Mouse (Mus musculus): ENCODE measurements at regions not wholly inside any gene's neighbourhood (a gene's known extent, or its start where the extent isn't known, plus 50 kb on each side); places are given as distances from the start of the nearest gene placed in this dataset.
A peak's percentile ranks its signal among the peaks of the same experiment; 100 is the strongest.

DNA sequence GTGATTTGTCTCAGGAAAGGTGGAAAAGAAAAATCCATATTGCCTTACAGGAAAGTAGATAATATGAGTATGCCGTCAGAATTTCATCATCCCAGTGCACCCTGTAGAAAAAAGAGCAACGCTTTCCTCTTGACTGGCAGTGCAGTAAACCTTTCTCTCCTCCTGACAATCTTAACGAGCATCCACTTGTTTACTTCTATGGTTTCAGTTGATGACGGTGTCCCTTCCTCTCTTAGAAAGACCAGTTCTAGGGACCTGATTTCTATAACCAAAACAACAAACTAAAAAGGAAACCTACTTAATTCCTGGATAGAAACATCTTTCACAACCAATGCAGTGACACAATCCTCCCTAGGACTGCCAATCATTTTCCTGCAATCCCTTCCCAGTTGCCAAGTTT, 714.3 kb upstream of the Cited2 start:
- DNase-seq = no peak

DNA sequence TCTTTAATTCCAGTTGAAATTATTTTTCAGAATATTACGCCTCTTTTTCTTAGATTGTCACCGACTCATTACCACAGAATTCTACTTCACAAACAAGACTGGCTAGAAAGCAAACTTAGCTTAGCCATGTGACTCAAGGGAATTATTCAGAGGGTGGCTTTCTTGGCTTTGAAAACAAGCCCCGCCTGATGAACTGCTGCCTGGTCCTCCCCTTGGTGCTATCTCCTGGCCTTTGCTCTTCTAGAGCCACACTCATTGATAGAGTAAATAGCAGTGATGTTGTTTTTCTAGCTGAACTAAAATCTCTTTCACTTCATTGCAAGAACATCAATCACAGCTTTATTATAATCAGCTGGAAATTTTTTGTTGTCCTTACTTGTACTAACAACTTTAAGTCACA, 713.0 kb upstream of the Cited2 start:
- no peak for DNase-seq

DNA sequence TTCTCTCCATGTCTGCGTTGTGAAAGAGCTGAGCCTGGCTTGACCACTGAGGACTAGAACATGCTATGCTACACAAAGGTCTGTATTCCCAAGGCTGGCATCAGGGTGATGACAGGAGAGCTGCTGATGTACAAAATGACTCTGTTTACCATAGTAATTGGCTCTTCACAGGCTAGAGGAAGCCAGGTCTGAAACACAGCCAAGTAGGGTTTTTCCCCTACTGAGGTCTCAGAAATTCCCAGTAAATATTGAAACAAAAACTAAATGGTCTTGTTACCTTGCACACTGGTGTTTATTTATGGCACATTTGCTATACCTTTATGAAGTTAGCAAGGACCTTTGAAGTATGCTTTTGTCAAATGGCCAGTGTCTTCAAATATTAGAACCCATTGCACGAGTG, 711.1 kb upstream of the Cited2 start:
- DNase-seq = no peak

DNA sequence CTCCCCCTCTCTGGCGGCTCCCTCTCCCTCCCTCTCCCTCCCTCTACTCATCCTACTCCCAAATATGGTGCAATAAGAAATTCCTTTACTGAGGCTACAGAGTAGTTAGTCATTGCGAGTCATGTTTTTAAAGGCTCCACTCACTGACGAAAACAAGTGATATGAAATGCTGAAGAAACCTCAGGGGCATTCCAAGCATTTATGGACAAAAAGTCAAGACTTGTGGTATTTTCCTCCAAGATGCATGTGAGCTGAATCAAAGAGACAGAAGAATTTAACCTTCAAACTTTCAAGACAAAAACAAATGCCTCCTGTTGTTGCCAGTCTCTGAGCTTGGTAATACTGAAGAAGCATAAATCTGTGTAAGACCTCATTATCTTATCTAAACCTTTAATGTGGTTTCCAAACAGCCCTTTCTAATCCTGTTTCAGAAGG, 710.5 kb upstream of the Cited2 start:
- DNase-seq = no peak

- no peak for DNase-seq
Measured at GRCm38 (mm10) chr10:17014826-17015225, 708.2 kb upstream of the Cited2 start.

- DNase-seq = no peak
Measured at GRCm38 (mm10) chr10:17016854-17017253, 706.2 kb upstream of the Cited2 start.

DNA sequence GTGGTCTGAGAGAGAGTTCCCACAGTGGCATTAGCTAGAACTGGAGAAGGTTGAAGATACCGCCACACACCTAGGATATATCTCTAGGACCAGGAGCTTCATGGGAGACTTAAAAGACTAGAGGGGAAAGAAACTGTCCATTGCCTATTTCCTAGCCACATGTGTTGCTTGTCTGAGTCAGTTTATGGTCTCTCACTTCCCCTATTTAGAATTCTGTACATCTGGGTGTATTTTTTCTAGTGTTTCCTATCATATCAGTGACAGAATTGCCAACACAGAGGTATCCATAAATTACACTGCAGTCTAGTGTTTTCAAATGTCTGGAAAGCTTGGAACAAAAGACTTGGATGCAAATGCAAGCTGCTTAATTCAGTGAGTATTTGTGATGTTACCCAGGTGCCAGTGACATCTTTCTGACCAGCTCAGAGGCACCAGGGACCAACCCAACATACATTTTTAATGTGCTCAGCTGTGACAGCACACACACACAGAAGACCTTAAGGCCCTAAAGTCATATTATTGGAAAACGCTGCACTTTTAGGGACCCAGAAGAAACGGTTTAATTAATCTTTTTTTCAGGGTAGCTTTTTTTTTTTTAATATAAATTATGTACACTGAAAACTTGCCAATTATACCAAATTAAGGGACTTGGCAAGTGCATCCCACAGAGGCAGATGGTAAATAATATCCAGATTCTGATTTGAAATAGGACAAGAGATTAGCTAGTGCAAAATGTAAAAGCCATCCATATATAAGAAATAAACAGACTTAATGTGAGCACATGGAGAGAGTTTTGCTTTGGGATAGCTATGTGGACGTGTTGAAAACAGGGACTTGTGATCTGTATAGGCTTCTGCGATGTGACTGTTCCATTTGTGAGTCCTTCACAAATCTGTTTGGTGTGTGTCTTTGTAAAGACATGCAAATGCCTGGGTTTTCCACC, 700.5 kb upstream of the Cited2 start:
- no peak for DNase-seq

DNA sequence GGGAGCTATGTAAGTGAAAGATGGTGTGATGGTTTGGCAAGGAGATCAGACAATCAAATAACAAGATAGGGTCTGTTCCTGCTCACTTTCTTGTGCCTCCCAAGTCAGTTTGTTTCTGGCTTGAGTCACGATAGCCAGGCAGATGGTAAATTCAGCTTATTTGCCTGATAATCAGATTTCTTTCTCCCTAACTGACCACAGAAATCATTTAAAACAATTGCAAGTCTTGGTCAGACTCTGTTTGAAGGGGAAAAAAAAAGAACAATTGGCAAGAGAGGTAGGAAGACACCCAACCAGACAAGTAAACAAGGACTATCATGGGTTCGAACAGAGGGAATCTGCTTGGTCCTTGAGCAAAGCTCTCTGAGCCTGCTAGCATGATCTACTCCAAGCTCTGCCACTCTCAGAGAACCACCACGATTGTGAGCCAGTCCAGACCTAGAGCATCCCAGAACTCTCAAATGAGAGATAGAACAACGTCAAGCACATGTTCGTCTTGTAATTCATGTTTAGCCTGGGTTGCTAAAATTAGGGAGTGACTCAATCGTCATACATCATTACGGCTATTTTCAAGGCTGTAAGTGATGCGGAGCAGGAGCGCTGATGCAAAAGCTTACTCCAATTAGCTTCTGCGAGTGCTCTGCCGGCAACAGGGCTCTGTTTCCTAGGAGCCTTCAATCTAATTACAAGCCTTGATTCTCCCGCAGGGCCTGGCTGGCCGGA, 699.3 kb upstream of the Cited2 start:
- peak; percentile 7 for DNase-seq

DNA sequence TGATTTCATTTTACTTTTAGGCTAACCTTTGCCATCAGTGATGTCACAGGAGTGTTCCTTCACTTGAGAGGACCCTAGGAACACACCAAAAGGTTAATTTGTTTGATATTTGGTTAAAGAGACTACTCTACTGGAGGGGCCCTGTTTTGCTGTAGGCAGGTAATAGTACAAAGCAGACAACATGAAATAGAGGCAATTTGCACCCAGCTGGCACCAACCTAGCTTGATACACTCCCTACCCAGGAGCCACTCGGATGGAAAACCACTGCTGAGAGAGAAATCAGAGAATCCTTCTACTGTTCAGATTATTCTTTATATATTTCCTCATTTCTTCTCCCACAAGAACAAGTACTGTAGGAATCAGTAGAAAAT, 698.7 kb upstream of the Cited2 start:
- no peak for DNase-seq

DNA sequence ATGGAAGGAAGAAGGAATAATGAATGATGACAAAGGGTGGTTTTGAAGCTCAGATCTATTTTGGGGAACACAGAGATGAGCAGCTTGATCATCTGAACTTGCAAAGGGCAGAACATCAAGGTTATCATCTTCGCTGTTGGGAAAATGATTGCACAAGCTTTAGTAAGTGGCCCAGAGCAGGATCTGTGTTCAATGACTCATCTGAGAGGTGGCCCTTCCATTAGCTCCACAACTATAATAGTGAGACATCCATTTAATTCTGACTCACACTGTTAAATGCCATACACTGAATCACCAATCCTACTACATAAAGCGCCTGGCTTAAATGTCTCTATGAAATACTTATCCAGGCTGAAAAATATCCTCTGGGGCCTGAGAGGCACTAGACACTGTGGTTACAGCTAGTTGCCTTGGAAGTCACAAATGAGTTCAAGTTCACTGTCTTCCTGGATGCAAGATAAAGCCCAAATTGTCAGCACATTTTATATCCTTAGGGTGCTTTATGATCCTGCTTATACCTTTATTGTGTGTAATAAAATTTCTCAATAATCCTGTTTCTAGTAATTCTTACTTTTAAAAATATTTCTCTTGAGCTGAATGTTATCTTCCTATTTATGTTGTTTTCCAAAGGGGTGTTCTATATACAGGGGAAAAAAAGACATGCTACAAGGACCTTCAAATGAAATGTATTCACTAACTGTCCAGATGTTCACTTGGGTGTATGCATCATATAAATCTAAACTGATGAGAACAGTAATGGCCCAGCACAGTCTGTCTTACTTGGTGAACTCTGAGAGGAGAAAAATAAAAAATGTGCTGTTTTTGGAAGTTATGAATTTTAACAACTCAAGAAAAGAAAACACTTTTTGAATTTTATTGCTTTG, 687.9 kb upstream of the Cited2 start:
- DNase-seq = no peak

DNA sequence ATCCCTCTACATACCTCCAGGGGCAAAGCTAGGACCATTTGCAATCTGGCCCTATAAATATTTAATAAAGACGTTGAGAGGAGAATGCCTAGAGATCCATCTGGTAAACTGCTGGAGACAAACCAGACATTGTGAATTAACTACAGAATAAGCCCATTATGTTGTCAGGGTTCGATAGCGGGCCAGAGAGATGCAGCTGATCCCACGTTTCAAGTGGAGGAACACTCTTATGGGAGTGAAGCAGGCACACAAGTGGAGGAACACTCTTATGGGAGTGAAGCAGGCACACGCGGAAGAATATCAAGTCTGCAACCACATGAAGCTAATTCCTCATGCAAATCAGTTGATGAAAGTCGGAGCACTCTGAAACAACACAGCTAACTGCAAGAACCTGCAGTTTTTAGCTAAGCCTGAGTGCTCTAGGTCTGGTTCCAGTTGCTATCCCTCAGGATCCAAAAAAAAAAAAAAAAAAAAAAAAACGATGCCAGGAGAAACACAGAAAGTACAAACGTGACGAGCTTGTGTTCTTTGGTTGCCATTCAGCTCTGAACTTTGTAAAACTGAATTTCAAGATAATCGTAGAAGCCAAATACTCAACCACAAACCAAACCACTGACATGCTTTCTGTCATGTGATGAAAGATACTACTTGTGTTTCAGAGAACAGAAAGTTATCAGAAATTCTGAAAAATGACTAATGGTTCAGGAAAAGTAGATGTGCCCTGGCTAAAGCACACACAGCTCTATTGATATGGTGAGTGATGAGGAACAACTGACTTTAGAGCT, 684.6 kb upstream of the Cited2 start:
- no peak for DNase-seq

DNA sequence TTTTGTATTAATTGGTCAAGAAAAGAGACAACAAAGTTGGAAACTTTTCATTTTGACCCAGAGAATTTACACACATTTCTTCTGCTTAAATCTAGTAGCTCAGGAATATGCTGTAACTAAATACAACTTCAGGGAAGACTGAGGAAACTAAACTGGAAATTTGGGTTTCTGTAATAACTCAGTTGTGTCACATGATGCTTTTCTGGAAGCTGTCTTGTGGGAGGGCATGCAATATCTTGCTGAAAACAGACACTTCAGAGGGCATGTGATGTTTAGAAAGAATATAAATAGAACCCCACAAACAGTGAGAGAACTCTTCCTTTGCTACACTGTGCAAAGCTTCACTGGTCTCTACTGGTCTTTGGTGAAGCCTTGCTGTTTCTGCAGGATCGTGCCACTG, 680.9 kb upstream of the Cited2 start:
- DNase-seq = no peak

GRCm38 (mm10) chr10:17042973-17043372, 680.0 kb upstream of the Cited2 start:
- DNase-seq = no peak

GRCm38 (mm10) chr10:17046765-17047164, 676.3 kb upstream of the Cited2 start:
- DNase-seq = no peak

- no peak for DNase-seq
Measured at GRCm38 (mm10) chr10:17072906-17073305, 650.1 kb upstream of the Cited2 start.

- no peak for DNase-seq
Measured at GRCm38 (mm10) chr10:17074013-17074401, 649.0 kb upstream of the Cited2 start.

DNA sequence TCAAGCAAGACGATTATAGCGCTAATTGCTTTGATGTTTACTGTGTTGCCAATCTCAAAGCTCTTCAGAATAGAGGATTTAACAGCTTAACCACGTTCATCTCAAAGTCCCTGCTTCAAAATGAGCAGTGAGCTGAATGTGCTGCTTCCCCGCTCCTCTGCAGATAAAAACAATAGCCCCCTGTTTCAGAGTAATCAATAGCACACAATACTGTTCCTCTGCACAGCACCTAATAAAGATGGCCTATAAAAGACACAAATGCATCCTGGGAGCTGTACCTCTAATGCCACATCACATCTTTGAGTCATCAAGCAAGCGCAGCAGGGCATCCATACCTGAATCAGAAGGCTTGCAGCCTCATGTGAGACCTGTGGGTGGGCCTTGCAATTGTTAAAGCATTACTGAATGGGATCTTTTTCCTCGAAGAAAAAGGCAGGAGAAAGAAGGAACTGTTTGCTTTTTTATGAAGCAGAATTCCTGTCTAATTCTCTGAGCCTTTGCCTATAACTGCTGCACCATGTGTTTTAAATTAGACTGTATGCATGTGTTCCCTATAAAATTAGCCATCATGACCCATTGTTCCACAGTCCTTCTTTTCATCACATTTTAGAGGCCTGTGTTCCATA, 648.5 kb upstream of the Cited2 start:
- no peak for DNase-seq

- peak; percentile 10 for DNase-seq
Measured at GRCm38 (mm10) chr10:17075147-17075546, 647.9 kb upstream of the Cited2 start.

DNA sequence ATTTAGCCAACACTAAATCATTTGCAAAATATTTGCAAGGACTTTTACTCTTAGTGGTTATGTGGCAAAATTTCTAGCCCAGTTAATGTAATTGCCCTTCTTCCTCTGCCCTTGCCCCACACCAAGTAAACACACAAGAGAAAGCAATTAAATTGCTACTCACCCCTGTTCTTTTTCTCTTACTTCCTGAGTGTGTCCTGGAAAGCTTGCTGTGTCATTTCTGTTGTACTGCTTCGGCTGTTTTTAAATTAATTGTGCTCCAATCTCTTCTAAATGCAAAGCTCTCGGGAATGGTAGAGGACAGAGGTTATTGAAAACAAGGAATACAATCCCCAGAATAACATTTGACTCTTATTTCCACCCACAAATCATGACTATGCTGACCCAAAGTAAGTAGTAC, 647.4 kb upstream of the Cited2 start:
- no peak for DNase-seq

- no peak for DNase-seq
Measured at GRCm38 (mm10) chr10:17076186-17076585, 646.8 kb upstream of the Cited2 start.

GRCm38 (mm10) chr10:17077580-17077979, 645.4 kb upstream of the Cited2 start:
- DNase-seq = no peak

- DNase-seq = no peak
Measured at GRCm38 (mm10) chr10:17080818-17081217, 642.2 kb upstream of the Cited2 start.
